Mouse (Mus musculus) Muller cell, postnatal 12 days (primary cell): ENCODE measurements around the gene Fam71f2.

Experiments used
- DNase-seq: peaks from one replicate; pipeline ENCODE4 v3.0.0-alpha.2; 2015; ENCODE audit errors: inconsistent ontology term

Fam71f2 gene

GRCm38 (mm10) chr6:29279293-29279692 is at the start of gene Fam71f2:
Gene Fam71f2, plus strand, starts transcription at chr6:29279593.
- no peak for DNase-seq

GRCm38 (mm10) chr6:29230386-29230785 is 49.0 kb upstream of the Fam71f2 start:
- no peak for DNase-seq

GRCm38 (mm10) chr6:29231799-29232198 is 47.6 kb upstream of the Fam71f2 start:
- DNase-seq, result no peak

GRCm38 (mm10) chr6:29232321-29232720 is 47.1 kb upstream of the Fam71f2 start:
- DNase-seq, result no peak

GRCm38 (mm10) chr6:29233710-29234109 is 45.7 kb upstream of the Fam71f2 start:
- DNase-seq, result no peak

- DNase-seq, result no peak
These were observed 45.1 kb upstream of the Fam71f2 start for GRCm38 (mm10) chr6:29234272-29234671.

- no peak for DNase-seq
These were observed 38.6 kb upstream of the Fam71f2 start for GRCm38 (mm10) chr6:29240806-29241205.

- DNase-seq, result no peak
These were observed 37.7 kb upstream of the Fam71f2 start for GRCm38 (mm10) chr6:29241697-29242096.

GRCm38 (mm10) chr6:29242265-29242664 is 37.1 kb upstream of the Fam71f2 start:
- DNase-seq, result no peak

GRCm38 (mm10) chr6:29245272-29246120 is 33.9 kb upstream of the Fam71f2 start:
- DNase-seq, result no peak

- no peak for DNase-seq
These were observed 33.2 kb upstream of the Fam71f2 start for GRCm38 (mm10) chr6:29246183-29246582.

GRCm38 (mm10) chr6:29246585-29246984 is 32.8 kb upstream of the Fam71f2 start:
- DNase-seq, result no peak

GRCm38 (mm10) chr6:29247072-29247471 is 32.3 kb upstream of the Fam71f2 start:
- DNase-seq, result no peak

- no peak for DNase-seq
These were observed 20.0 kb upstream of the Fam71f2 start for GRCm38 (mm10) chr6:29259418-29259817.

- no peak for DNase-seq
These were observed 17.6 kb upstream of the Fam71f2 start for GRCm38 (mm10) chr6:29261831-29262230.

- DNase-seq, result peak; percentile 66
These were observed 15.5 kb upstream of the Fam71f2 start for GRCm38 (mm10) chr6:29263650-29264455.

GRCm38 (mm10) chr6:29264456-29264781 is 15.0 kb upstream of the Fam71f2 start:
- DNase-seq, result no peak

- no peak for DNase-seq
These were observed 12.5 kb upstream of the Fam71f2 start for GRCm38 (mm10) chr6:29266936-29267335.

GRCm38 (mm10) chr6:29269006-29269668 is 10.3 kb upstream of the Fam71f2 start:
- DNase-seq, result no peak

GRCm38 (mm10) chr6:29270961-29271360 is 8.4 kb upstream of the Fam71f2 start:
- no peak for DNase-seq

- peak; percentile 97 for DNase-seq
These were observed 6.9 kb upstream of the Fam71f2 start, which contains the start of gene Hilpda for GRCm38 (mm10) chr6:29272312-29273072. Gene Hilpda, plus strand, starts transcription at chr6:29272488.
